Mouse (Mus musculus) brown adipose tissue, adult 24 weeks (tissue): ENCODE measurements around the gene Vrtn. TPM values are rescaled to one million over a fixed set of nuclear protein-coding genes. Genes with fewer than 3 reads are reported as not detected.

Experiments
- H3K27ac ChIP-seq: fragments of 200-500 bp; replicated peaks from 2 replicates; pipeline ENCODE4 v1.5.1; 2012; ENCODE audit warnings: low read depth, mild to moderate bottlenecking, low read length
- H3K4me1 ChIP-seq: fragments of 200-500 bp; 2 replicates; pipeline ENCODE4 v1.6.1; 2012; ENCODE audit warnings: low read length, mixed read lengths; ENCODE audit not compliant: control insufficient read depth, insufficient read depth, insufficient read length
- H3K4me3 ChIP-seq: fragments of 200-500 bp; 2 replicates; pipeline ENCODE4 v1.5.1; 2012; ENCODE audit warnings: low read depth, mild to moderate bottlenecking, low read length, moderate library complexity; ENCODE audit not compliant: insufficient read depth
- polyA plus RNA-seq: library from polyadenylated mRNA; stranded (reverse); fragments of >200 nt; gene quantifications from 2 replicates; pipeline ENCODE4 v1.2.4, GENCODE M21; 2012; ENCODE audit not compliant: missing spikeins, insufficient read depth, insufficient read length

The Vrtn gene
- not detected in 2 replicates for polyA plus RNA-seq

GRCm38 (mm10) chr12:84640654-84641053, at the start of gene Vrtn:
Vrtn (plus strand) TSS chr12:84641019.
- no peaks in the 10 kb centered on the region for H3K4me1 ChIP-seq
- no peak within 1 kb of the TSS for H3K27ac ChIP-seq
- H3K4me3 ChIP-seq, result no peak within 1 kb of the TSS

GRCm38 (mm10) chr12:84598324-84598723, 42.5 kb upstream of the Vrtn start:
- no peaks in the 10 kb centered on the region for H3K4me1 ChIP-seq
- H3K27ac ChIP-seq, result no peak overlapping the region
- H3K4me3 ChIP-seq, result no peak overlapping the region

- no peak overlapping the region for H3K27ac ChIP-seq
- no peak overlapping the region for H3K4me3 ChIP-seq
- H3K4me1 ChIP-seq, result no peaks in the 10 kb centered on the region
These were observed 36.8 kb upstream of the Vrtn start for GRCm38 (mm10) chr12:84604001-84604400.

GRCm38 (mm10) chr12:84605860-84606259, 35.0 kb upstream of the Vrtn start:
- no peak overlapping the region for H3K27ac ChIP-seq
- no peaks in the 10 kb centered on the region for H3K4me1 ChIP-seq
- H3K4me3 ChIP-seq, result no peak overlapping the region

- Histone ChIP-seq H3K4me3 (no peak overlapping the region), H3K4me1 (0 out of 2 replicates have a peak, but pooled peaks cover 2% of the 10 kb centered on the region), H3K27ac (no peak overlapping the region)
These were observed 29.1 kb upstream of the Vrtn start for GRCm38 (mm10) chr12:84611718-84612117.

GRCm38 (mm10) chr12:84612518-84612917, 28.3 kb upstream of the Vrtn start:
- no peak overlapping the region for H3K4me3 ChIP-seq
- H3K4me1 ChIP-seq, result 0 out of 2 replicates have a peak, but pooled peaks cover 2% of the 10 kb centered on the region
- H3K27ac ChIP-seq, result no peak overlapping the region

GRCm38 (mm10) chr12:84614001-84614400, 26.8 kb upstream of the Vrtn start:
- H3K4me3 ChIP-seq, result no peak overlapping the region
- H3K27ac ChIP-seq, result no peak overlapping the region
- 0 out of 2 replicates have a peak, but pooled peaks cover 2% of the 10 kb centered on the region for H3K4me1 ChIP-seq

- H3K4me1 ChIP-seq, result 0 out of 2 replicates have a peak, but pooled peaks cover 2% of the 10 kb centered on the region
- H3K27ac ChIP-seq, result peak overlapping the region; percentile 70
- H3K4me3 ChIP-seq, result peak overlapping the region; percentile 11; the same call in 1 of the 2 replicates
These were observed 26.3 kb upstream of the Vrtn start for GRCm38 (mm10) chr12:84614524-84614923.

GRCm38 (mm10) chr12:84616977-84617630, 23.7 kb upstream of the Vrtn start, which contains the start of gene Abcd4:
Abcd4 (minus strand) TSS chr12:84617413.
- peak within 1 kb of the TSS; percentile 99 for H3K4me3 ChIP-seq
- H3K27ac ChIP-seq, result peak within 1 kb of the TSS; percentile 66; the same call in 1 of the 2 replicates
- H3K4me1 ChIP-seq, result 0 out of 2 replicates have a peak, but pooled peaks cover 2% of the 10 kb centered on the region

GRCm38 (mm10) chr12:84617663-84618062, 23.2 kb upstream of the Vrtn start:
- Histone ChIP-seq H3K27ac (no peak overlapping the region), H3K4me3 (peak overlapping the region; percentile 57), H3K4me1 (0 out of 2 replicates have a peak, but pooled peaks cover 2% of the 10 kb centered on the region)

- Histone ChIP-seq H3K4me3 (no peak overlapping the region), H3K4me1 (no peaks in the 10 kb centered on the region), H3K27ac (no peak overlapping the region)
These were observed 19.8 kb upstream of the Vrtn start for GRCm38 (mm10) chr12:84620975-84621374.

GRCm38 (mm10) chr12:84624601-84625000, 16.2 kb upstream of the Vrtn start:
- H3K27ac ChIP-seq, result no peak overlapping the region

GRCm38 (mm10) chr12:84625116-84625515, 15.7 kb upstream of the Vrtn start:
- Histone ChIP-seq H3K4me3 (no peak overlapping the region), H3K27ac (no peak overlapping the region), H3K4me1 (no peaks in the 10 kb centered on the region)

More at GRCm38 (mm10) chr12:84624601-84625000, 16.2 kb upstream of the Vrtn start:
- H3K4me3 ChIP-seq, result no peak overlapping the region
- H3K4me1 ChIP-seq, result no peaks in the 10 kb centered on the region

GRCm38 (mm10) chr12:84631867-84632266, 9.0 kb upstream of the Vrtn start:
- no peak overlapping the region for H3K4me3 ChIP-seq
- no peak overlapping the region for H3K27ac ChIP-seq
- no peaks in the 10 kb centered on the region for H3K4me1 ChIP-seq

- no peak overlapping the region for H3K4me3 ChIP-seq
- no peaks in the 10 kb centered on the region for H3K4me1 ChIP-seq
- no peak overlapping the region for H3K27ac ChIP-seq
These were observed 566 bp upstream of the Vrtn start for GRCm38 (mm10) chr12:84640253-84640652.

GRCm38 (mm10) chr12:84650234-84650633, 9.4 kb downstream of the Vrtn start:
- H3K4me1 ChIP-seq, result no peaks in the 10 kb centered on the region
- H3K4me3 ChIP-seq, result no peak overlapping the region
- no peak overlapping the region for H3K27ac ChIP-seq
